Mouse (Mus musculus) forebrain, embryonic 14.5 days (tissue): Measurements from ENCODE around the gene Rbm28. TPM values are rescaled to one million over a fixed set of nuclear protein-coding genes. Genes with fewer than 3 reads are reported as not detected.

Experiments used
- ATAC-seq: fragments of 200-750 bp; cut with Nextera tagmentation; 2 replicates; pipeline ENCODE4 v1.8.0; 2017; ENCODE audit warnings: mild to moderate bottlenecking, moderate library complexity
- DNase-seq: peaks from one replicate; pipeline ENCODE4 v3.0.0-alpha.2; 2015; ENCODE audit warnings: low spot score
- H3K27ac ChIP-seq: fragments of 300-500 bp; sonication (generic); 2 replicates; pipeline ENCODE4 v1.5.1; 2014; ENCODE audit warnings: low read depth, mild to moderate bottlenecking, control low read depth, low read length, moderate library complexity
- H3K27me3 ChIP-seq: fragments of 300-500 bp; sonication (generic); replicated peaks from 2 replicates; pipeline ENCODE4 v1.6.1; 2014; ENCODE audit warnings: low read length, control low read depth, mixed read lengths; ENCODE audit not compliant: control insufficient read depth, insufficient read depth
- H3K36me3 ChIP-seq: fragments of 300-500 bp; sonication (generic); 2 replicates; pipeline ENCODE4 v1.6.1; 2014; ENCODE audit warnings: low read length, control low read depth; ENCODE audit not compliant: control insufficient read depth, insufficient read depth
- H3K4me1 ChIP-seq: fragments of 300-500 bp; sonication (generic); 2 replicates; pipeline ENCODE4 v1.6.1; 2014; ENCODE audit warnings: antibody characterized with exemption, low read length, control low read depth; ENCODE audit not compliant: control insufficient read depth, insufficient read depth
- H3K4me2 ChIP-seq: fragments of 300-500 bp; sonication (generic); 2 replicates; pipeline ENCODE4 v1.6.1; 2014; ENCODE audit warnings: mild to moderate bottlenecking, control low read depth, low read length
- H3K4me3 ChIP-seq: fragments of 300-500 bp; sonication (generic); 2 replicates; pipeline ENCODE4 v1.5.1; 2014; ENCODE audit warnings: low read depth, low read length, control low read depth
- H3K9ac ChIP-seq: fragments of 300-500 bp; sonication (generic); 2 replicates; pipeline ENCODE4 v1.6.1; 2014; ENCODE audit warnings: mild to moderate bottlenecking, low read length, control low read depth, moderate library complexity
- H3K9me3 ChIP-seq: fragments of 300-500 bp; sonication (generic); replicated peaks from 2 replicates; pipeline ENCODE4 v1.6.1; 2016; ENCODE audit warnings: low read length, control low read depth, mixed read lengths; ENCODE audit not compliant: control insufficient read depth
- WGBS: fragments of 180-500 bp; shearing (Covaris S2); extraction: QIAGEN DNeasy Blood & Tissue Kit; methylation state at CpG from one replicate; pipeline ENCODE4 v1.1.7; 2014; 5-methylcytosine and 5-hydroxymethylcytosine counted together
- polyA plus RNA-seq: library from polyadenylated mRNA; unstranded; fragments of >200 nt; fragmentation: Nextera tagmentation; extraction: Ambion mirVana; gene quantifications from 2 replicates; pipeline ENCODE4 v1.2.1, GENCODE M21; 2014

The Rbm28 gene
- 34.3 and 36.6 TPM in 2 replicates for polyA plus RNA-seq

DNA sequence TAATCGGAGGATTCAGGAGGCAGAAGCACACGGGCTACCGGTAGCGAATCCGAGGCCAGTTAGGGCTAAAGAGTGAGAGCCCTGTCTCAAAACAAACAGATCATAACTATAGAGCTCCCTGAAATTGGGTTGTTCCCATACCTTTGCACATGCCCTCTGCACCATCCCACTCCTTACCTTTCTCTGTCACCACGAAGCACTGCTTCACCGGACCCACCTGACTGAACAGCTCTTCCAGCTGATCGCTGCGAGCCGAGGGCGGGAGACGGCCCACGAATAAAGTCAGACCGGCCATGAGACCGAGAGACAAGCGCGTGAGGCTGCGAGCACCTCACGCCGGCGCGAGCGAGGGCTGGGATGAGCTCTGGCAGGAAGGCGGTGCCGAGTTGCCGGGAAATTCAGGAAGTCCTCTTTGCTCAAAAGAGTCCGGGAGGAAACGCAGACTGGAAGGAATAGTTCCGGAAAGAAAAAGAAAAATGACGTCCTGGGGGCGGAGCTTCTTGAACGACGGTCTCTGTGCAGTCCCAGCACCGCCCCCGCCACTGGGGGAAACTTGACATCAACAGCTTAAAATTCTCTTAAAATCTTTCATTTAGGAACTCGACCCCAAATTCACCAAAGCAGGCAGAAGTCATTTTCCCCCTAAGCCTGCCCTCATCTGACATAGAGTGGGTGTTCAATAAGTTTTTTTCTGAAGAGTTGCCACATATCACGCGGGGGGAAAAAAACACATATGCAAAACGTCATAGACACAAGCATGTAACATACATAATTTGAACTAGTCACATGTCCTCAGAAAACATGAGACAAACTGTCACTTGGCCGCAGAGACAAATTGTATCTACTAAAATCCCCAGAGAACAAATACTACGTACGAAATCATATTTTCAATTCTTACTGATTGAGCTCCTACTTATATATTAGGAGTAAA lies at the start of gene Rbm28:
TSS of gene Rbm28 (minus strand) at position 693 of the 931 bp plus-strand sequence.
- peak; percentile 87 for ATAC-seq
- peak; percentile 95 for DNase-seq
- H3K36me3 ChIP-seq, result peaks cover 5% of the 10 kb centered on the region; the same call in 1 of the 2 replicates
- H3K4me3 ChIP-seq, result peak within 1 kb of the TSS; percentile 75
- peak within 1 kb of the TSS; percentile 65 for H3K4me2 ChIP-seq
- peaks cover 6% of the 10 kb centered on the region for H3K27me3 ChIP-seq
- H3K9me3 ChIP-seq, result no peaks in the 10 kb centered on the region
- H3K9ac ChIP-seq, result peak within 1 kb of the TSS; percentile 80
- peaks cover 9% of the 10 kb centered on the region for H3K4me1 ChIP-seq
- WGBS, result 8% methylated on average over 42 of the region's 42 CpGs
- no peak within 1 kb of the TSS for H3K27ac ChIP-seq

DNA sequence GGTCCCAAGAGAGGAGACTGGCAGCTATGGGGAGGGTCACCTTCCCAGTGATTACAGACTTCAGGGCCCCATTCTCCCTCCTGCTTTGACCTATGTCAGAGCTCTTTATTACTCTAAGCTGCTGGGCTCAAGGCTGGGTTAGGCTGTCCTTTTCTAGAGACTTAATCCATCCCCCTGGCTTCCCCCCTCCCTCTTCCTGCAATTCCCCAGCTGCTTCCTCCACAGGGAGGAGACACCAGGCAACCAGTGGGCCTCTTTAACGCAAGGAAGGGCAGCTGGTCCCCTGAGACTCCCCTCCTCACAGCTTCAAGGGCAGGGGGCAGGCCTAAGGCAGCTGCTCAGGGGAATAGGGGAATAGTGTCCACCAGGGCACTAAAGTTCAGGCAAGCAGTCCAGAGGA lies 49.4 kb upstream of the Rbm28 start:
- Histone ChIP-seq H3K4me2 (no peak overlapping the region), H3K36me3 (no peaks in the 10 kb centered on the region; the same call in 1 of the 2 replicates), H3K27me3 (peaks cover 6% of the 10 kb centered on the region; the same call in 1 of the 2 replicates), H3K4me1 (peaks cover 24% of the 10 kb centered on the region), H3K27ac (peak overlapping the region; percentile 33; the same call in 1 of the 2 replicates), H3K9ac (no peak overlapping the region), H3K4me3 (no peak overlapping the region), H3K9me3 (no peaks in the 10 kb centered on the region)
- ATAC-seq (no peak), DNase-seq (peak; percentile 39)
- 0% methylated on average over 1 of the region's 1 CpGs for WGBS

DNA sequence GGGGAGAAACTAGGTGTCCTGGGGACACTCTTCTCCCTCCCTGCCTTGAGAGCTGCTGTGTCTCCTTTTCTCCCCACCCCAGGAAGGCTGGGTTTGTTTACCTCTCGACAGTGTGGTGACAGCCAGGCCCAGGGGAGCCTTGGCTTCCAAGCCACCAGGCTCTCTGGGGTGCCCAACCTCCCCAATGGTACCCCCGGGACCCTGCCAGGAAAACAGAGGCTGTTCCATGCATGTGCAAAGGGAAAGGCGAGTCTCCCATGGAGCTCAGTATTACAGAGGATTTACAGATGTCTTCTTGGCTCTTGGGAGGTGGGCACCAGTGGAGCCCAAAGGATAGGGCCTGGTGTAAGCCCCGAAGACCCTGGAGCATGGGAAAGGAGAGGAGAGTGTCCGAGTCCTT lies 48.6 kb upstream of the Rbm28 start:
- peaks cover 6% of the 10 kb centered on the region; the same call in 1 of the 2 replicates for H3K27me3 ChIP-seq
- no peak for DNase-seq
- ATAC-seq, result no peak
- WGBS, result 48% methylated on average over 5 of the region's 5 CpGs
- H3K9me3 ChIP-seq, result no peaks in the 10 kb centered on the region
- H3K4me2 ChIP-seq, result no peak overlapping the region
- H3K27ac ChIP-seq, result no peak overlapping the region
- no peak overlapping the region for H3K4me3 ChIP-seq
- H3K36me3 ChIP-seq, result peaks cover 2% of the 10 kb centered on the region; the same call in 1 of the 2 replicates
- H3K4me1 ChIP-seq, result peaks cover 24% of the 10 kb centered on the region
- H3K9ac ChIP-seq, result no peak overlapping the region

DNA sequence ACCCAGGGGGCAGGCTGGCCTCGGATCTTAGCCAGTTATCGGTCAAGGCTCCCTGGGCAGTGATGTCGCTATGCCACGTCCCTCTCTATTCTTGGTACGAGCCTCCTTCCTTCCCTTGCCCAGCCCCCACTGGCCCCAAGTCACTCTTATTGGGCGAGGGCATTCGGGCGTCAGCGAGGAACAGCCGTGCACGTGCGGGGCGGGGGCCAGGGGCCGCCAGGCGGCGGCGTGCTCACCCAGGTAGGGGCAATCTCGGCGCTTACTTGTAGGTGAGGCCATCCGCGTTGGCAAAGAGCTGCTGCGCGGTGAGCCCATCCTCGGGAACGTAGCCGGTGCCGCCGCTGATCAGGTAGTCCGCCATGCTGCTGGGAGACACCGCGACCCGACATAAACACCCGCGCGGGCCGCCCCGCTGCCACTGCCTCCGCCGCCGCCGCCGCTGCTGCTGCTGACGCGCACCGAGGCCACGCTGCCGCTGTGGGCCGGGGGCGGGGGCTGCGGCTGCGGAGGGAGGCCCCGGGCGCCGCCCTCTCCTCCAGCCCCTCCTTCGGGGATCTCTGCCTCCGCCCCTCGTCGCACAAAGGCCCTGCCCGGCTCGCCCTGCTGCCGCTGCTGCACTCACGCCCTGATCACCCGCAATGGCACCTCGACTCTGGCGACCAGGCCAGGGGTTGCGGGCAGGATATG lies 47.1 kb upstream of the Rbm28 start:
- ATAC-seq, result peak; percentile 82
- peak overlapping the region; percentile 65 for H3K4me3 ChIP-seq
- peaks cover 24% of the 10 kb centered on the region for H3K4me1 ChIP-seq

DNA sequence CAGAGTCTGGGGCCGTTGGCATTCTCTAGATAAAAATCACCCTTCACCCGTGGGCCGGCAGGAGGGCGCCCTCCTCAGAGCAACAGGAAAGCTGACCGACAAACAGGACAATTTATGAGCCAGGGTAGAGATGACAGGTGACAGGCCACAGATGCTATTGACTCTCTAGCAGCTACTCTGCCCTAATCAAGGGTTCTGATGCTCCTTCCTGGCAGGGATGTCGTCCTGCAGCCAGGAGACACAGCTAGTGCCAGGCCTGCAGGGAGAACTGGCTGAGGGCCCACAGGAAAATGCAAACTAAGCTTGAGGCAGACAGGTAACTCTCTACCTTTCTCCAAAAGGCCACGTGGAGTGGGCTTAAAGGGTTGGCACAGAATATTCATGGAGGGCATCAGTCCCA lies 46.3 kb upstream of the Rbm28 start:
- DNase-seq (peak; percentile 19), ATAC-seq (no peak)
- Histone ChIP-seq H3K9me3 (no peaks in the 10 kb centered on the region), H3K4me1 (peaks cover 24% of the 10 kb centered on the region), H3K4me3 (peak overlapping the region; percentile 65), H3K27ac (peak overlapping the region; percentile 70; the same call in 1 of the 2 replicates), H3K27me3 (peaks cover 6% of the 10 kb centered on the region; the same call in 1 of the 2 replicates), H3K4me2 (peak overlapping the region; percentile 94), H3K9ac (peak overlapping the region; percentile 74), H3K36me3 (peaks cover 8% of the 10 kb centered on the region)
- 39% methylated on average over 7 of the region's 7 CpGs for WGBS

More for the DNA sequence above, 47.1 kb upstream of the Rbm28 start:
- DNase-seq, result peak; percentile 84
- WGBS, result under 1% methylated on average over 55 of the region's 66 CpGs
- peaks cover 5% of the 10 kb centered on the region; the same call in 1 of the 2 replicates for H3K36me3 ChIP-seq
- H3K27ac ChIP-seq, result peak overlapping the region; percentile 70
- H3K27me3 ChIP-seq, result peaks cover 6% of the 10 kb centered on the region; the same call in 1 of the 2 replicates
- H3K4me2 ChIP-seq, result peak overlapping the region; percentile 94
- peak overlapping the region; percentile 74 for H3K9ac ChIP-seq
- H3K9me3 ChIP-seq, result no peaks in the 10 kb centered on the region

DNA sequence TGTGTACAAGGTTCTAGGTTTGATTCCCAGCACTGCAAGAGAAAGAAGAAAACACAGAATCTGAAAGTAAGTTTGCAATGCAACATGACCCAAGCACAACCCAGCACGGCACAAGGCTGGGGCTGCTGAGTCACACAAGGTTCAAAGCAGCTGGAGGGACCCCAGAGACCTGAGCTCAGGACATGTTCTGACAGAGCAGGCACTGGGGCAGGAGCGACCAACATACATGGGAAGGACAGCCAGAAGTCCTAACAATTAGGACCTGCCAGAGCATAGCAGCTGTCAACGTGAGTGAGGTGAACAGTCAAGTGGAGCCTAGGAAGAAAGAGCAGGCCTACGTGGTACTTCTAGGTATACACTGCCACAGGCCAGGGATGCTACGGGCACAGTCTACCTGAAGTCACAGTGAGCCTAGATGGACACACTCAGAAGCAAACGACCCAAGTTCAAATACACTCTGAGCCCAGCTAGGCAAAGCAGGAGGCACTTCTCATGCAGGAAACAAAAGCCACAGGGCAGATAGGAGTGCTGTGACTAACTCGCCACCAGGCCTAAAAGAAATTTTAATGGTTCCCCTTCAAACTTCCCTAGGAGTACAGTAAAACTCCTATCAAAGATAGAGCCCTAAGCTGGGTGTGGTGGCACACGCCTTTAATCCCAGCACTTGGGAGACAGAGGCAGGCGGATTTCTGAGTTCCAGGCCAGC lies 45.6 kb upstream of the Rbm28 start:
- WGBS, result 81% methylated on average over 9 of the region's 9 CpGs
- Histone ChIP-seq H3K9me3 (no peaks in the 10 kb centered on the region), H3K4me2 (no peak overlapping the region), H3K9ac (no peak overlapping the region), H3K36me3 (peaks cover 12% of the 10 kb centered on the region), H3K4me1 (peaks cover 23% of the 10 kb centered on the region), H3K27ac (no peak overlapping the region), H3K4me3 (no peak overlapping the region), H3K27me3 (peaks cover 6% of the 10 kb centered on the region; the same call in 1 of the 2 replicates)
- DNase-seq (no peak), ATAC-seq (no peak)

DNA sequence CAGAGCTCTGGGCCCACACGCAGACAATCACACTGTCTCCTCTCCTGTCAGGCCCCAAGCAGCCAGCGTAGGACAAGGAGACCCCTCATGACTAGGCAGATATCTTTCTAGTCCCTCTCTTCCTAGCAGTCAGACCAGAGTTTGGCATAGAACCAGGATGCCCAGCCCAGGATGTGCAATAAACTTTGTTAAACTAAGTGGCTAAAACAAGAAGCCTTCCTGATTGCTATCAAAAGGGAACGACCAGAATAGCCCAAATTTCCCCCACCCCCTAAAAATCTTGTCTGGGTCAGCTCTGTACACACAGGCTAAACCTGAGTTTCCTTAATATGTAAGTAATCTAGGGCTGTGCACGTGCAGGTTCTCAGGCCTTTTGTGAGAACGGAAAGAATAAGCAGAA lies 43.4 kb upstream of the Rbm28 start:
- Histone ChIP-seq H3K9ac (no peak overlapping the region), H3K4me1 (peaks cover 12% of the 10 kb centered on the region; the same call in 1 of the 2 replicates), H3K9me3 (no peaks in the 10 kb centered on the region), H3K27me3 (no peaks in the 10 kb centered on the region), H3K4me3 (no peak overlapping the region), H3K36me3 (peaks cover 26% of the 10 kb centered on the region), H3K27ac (no peak overlapping the region), H3K4me2 (no peak overlapping the region)
- DNase-seq, result no peak
- 76% methylated on average over 5 of the region's 5 CpGs for WGBS
- no peak for ATAC-seq

DNA sequence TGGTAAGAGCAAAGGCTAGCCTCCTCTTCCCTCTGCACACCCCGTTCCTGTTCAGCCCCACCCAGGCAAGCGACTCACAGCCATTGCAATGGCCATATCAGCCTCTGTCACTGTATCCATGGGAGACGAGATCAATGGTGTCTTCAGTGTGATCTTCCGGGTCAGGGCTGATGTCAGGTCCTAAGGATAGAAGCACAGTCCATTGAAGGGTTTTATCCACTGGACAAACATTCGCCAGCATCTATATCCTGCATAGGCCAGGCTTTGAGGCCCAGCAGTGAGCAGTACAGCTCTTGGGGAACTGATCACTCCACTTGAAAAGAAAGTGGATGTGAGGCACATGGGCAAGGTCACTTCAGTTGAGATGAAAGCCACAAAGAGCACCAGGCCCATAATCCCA lies 42.2 kb upstream of the Rbm28 start:
- no peaks in the 10 kb centered on the region for H3K9me3 ChIP-seq
- no peaks in the 10 kb centered on the region for H3K27me3 ChIP-seq
- H3K9ac ChIP-seq, result no peak overlapping the region
- H3K4me3 ChIP-seq, result no peak overlapping the region
- peaks cover 38% of the 10 kb centered on the region for H3K36me3 ChIP-seq
- H3K27ac ChIP-seq, result no peak overlapping the region
- H3K4me2 ChIP-seq, result no peak overlapping the region
- ATAC-seq (no peak), DNase-seq (no peak)
- 88% methylated on average over 5 of the region's 5 CpGs for WGBS
- peaks cover 7% of the 10 kb centered on the region; the same call in 1 of the 2 replicates for H3K4me1 ChIP-seq
